Mouse (Mus musculus): ENCODE measurements around the gene Enpp4. TPM values are rescaled to one million over a fixed set of nuclear protein-coding genes. Genes with fewer than 3 reads are reported as not detected.
A peak's percentile ranks its signal among the peaks of the same experiment; 100 is the strongest.

The Enpp4 gene
- 4.8 and 5.7 TPM in 2 replicates for polyA plus RNA-seq (2014; fragmentation: Nextera tagmentation; extraction: Ambion mirVana)

GRCm38 (mm10) chr17:44105287-44106138 is at the start of gene Enpp4:
Enpp4 (minus strand) TSS chr17:44105809.
- peak within 1 kb of the TSS; percentile 67 for H3K4me3 ChIP-seq (ENCODE audit: low read depth, low read length)
- H3K27me3 ChIP-seq (ENCODE audit: insufficient read depth, low read length), result no peaks in the 10 kb centered on the region; the same call in 1 of the 2 replicates
- H3K9ac ChIP-seq, result peak within 1 kb of the TSS; percentile 65
- H3K4me2 ChIP-seq, result peak within 1 kb of the TSS; percentile 97
- under 1% methylated on average over 75 of the region's 76 CpGs for WGBS
- no peak within 1 kb of the TSS for H3K27ac ChIP-seq (ENCODE audit: low read depth)
- no peaks in the 10 kb centered on the region for H3K9me3 ChIP-seq (ENCODE audit: low read depth, low read length)
- ATAC-seq (ENCODE audit: insufficient read depth), result peak; percentile 99
- no peaks in the 10 kb centered on the region for H3K36me3 ChIP-seq (ENCODE audit: insufficient read depth)
- DNase-seq, result peak; percentile 86
- no peaks in the 10 kb centered on the region for H3K4me1 ChIP-seq (ENCODE audit: insufficient read depth)
- no peak for TF ChIP-seq CTCF (IDR thresholded peaks at IDR 0.05; ENCODE audit: low read depth)

GRCm38 (mm10) chr17:44155204-44155603 is 49.6 kb upstream of the Enpp4 start:
- Histone ChIP-seq H3K9ac (no peak overlapping the region), H3K36me3 (ENCODE audit: insufficient read depth) (no peaks in the 10 kb centered on the region), H3K4me1 (ENCODE audit: insufficient read depth) (peaks cover 5% of the 10 kb centered on the region; the same call in 1 of the 2 replicates), H3K27ac (ENCODE audit: low read depth) (no peak overlapping the region), H3K4me2 (no peak overlapping the region), H3K9me3 (ENCODE audit: low read depth, low read length) (no peaks in the 10 kb centered on the region), H3K27me3 (ENCODE audit: insufficient read depth, low read length) (no peaks in the 10 kb centered on the region), H3K4me3 (ENCODE audit: low read depth, low read length) (no peak overlapping the region)
- 46% methylated on average over 2 of the region's 2 CpGs for WGBS
- TF ChIP-seq CTCF (IDR thresholded peaks at IDR 0.05; ENCODE audit: low read depth), result no peak
- DNase-seq (no peak), ATAC-seq (ENCODE audit: insufficient read depth) (no peak)

GRCm38 (mm10) chr17:44153871-44154270 is 48.3 kb upstream of the Enpp4 start:
- peaks cover 5% of the 10 kb centered on the region; the same call in 1 of the 2 replicates for H3K4me1 ChIP-seq (ENCODE audit: insufficient read depth)
- WGBS, result 26% methylated on average over 5 of the region's 5 CpGs
- peak; percentile 60 for DNase-seq
- H3K9me3 ChIP-seq (ENCODE audit: low read depth, low read length), result no peaks in the 10 kb centered on the region
- H3K9ac ChIP-seq, result no peak overlapping the region
- no peak for TF ChIP-seq CTCF (IDR thresholded peaks at IDR 0.05; ENCODE audit: low read depth)
- H3K27me3 ChIP-seq (ENCODE audit: insufficient read depth, low read length), result no peaks in the 10 kb centered on the region
- ATAC-seq (ENCODE audit: insufficient read depth), result 0 out of 2 replicates have a peak, but pooled peaks have one; percentile 21
- no peak overlapping the region for H3K4me2 ChIP-seq
- H3K27ac ChIP-seq (ENCODE audit: low read depth), result no peak overlapping the region
- no peak overlapping the region for H3K4me3 ChIP-seq (ENCODE audit: low read depth, low read length)
- no peaks in the 10 kb centered on the region for H3K36me3 ChIP-seq (ENCODE audit: insufficient read depth)

- DNase-seq, result no peak
- Histone ChIP-seq H3K27me3 (ENCODE audit: insufficient read depth, low read length) (no peaks in the 10 kb centered on the region), H3K9ac (no peak overlapping the region), H3K4me2 (no peak overlapping the region), H3K36me3 (ENCODE audit: insufficient read depth) (no peaks in the 10 kb centered on the region), H3K9me3 (ENCODE audit: low read depth, low read length) (no peaks in the 10 kb centered on the region), H3K4me3 (ENCODE audit: low read depth, low read length) (no peak overlapping the region), H3K4me1 (ENCODE audit: insufficient read depth) (peaks cover 5% of the 10 kb centered on the region; the same call in 1 of the 2 replicates), H3K27ac (ENCODE audit: low read depth) (no peak overlapping the region)
- TF ChIP-seq CTCF (IDR thresholded peaks at IDR 0.05; ENCODE audit: low read depth), result no peak
- ATAC-seq (ENCODE audit: insufficient read depth), result no peak
- WGBS, result 47% methylated on average over 8 of the region's 8 CpGs
Measured at GRCm38 (mm10) chr17:44151889-44152288, 46.3 kb upstream of the Enpp4 start.

GRCm38 (mm10) chr17:44151130-44151529 is 45.5 kb upstream of the Enpp4 start:
- H3K36me3 ChIP-seq (ENCODE audit: insufficient read depth), result no peaks in the 10 kb centered on the region
- peak; percentile 75 for TF ChIP-seq CTCF (IDR thresholded peaks at IDR 0.05; ENCODE audit: low read depth)
- no peaks in the 10 kb centered on the region for H3K27me3 ChIP-seq (ENCODE audit: insufficient read depth, low read length)
- no peak for ATAC-seq (ENCODE audit: insufficient read depth)
- H3K4me3 ChIP-seq (ENCODE audit: low read depth, low read length), result no peak overlapping the region
- no peak overlapping the region for H3K9ac ChIP-seq
- 75% methylated on average over 3 of the region's 3 CpGs for WGBS
- no peaks in the 10 kb centered on the region for H3K9me3 ChIP-seq (ENCODE audit: low read depth, low read length)
- DNase-seq, result peak; percentile 62
- H3K4me2 ChIP-seq, result no peak overlapping the region
- H3K4me1 ChIP-seq (ENCODE audit: insufficient read depth), result peaks cover 5% of the 10 kb centered on the region; the same call in 1 of the 2 replicates
- no peak overlapping the region for H3K27ac ChIP-seq (ENCODE audit: low read depth)

- DNase-seq, result no peak
Measured at GRCm38 (mm10) chr17:44148109-44148846, 42.7 kb upstream of the Enpp4 start.

GRCm38 (mm10) chr17:44145806-44146205 is 40.2 kb upstream of the Enpp4 start:
- H3K4me3 ChIP-seq (ENCODE audit: low read depth, low read length), result no peak overlapping the region
- ATAC-seq (ENCODE audit: insufficient read depth) (no peak), DNase-seq (no peak)
- no peak overlapping the region for H3K4me2 ChIP-seq
- no peaks in the 10 kb centered on the region for H3K4me1 ChIP-seq (ENCODE audit: insufficient read depth)
- H3K9ac ChIP-seq, result no peak overlapping the region
- H3K9me3 ChIP-seq (ENCODE audit: low read depth, low read length), result no peaks in the 10 kb centered on the region
- WGBS, result 80% methylated on average over 1 of the region's 1 CpGs
- no peak for TF ChIP-seq CTCF (IDR thresholded peaks at IDR 0.05; ENCODE audit: low read depth)
- no peak overlapping the region for H3K27ac ChIP-seq (ENCODE audit: low read depth)
- H3K27me3 ChIP-seq (ENCODE audit: insufficient read depth, low read length), result no peaks in the 10 kb centered on the region
- H3K36me3 ChIP-seq (ENCODE audit: insufficient read depth), result no peaks in the 10 kb centered on the region

More at GRCm38 (mm10) chr17:44148109-44148846, 42.7 kb upstream of the Enpp4 start:
- H3K9ac ChIP-seq, result no peak overlapping the region
- H3K4me3 ChIP-seq (ENCODE audit: low read depth, low read length), result no peak overlapping the region
- ATAC-seq (ENCODE audit: insufficient read depth), result no peak
- no peak overlapping the region for H3K27ac ChIP-seq (ENCODE audit: low read depth)
- WGBS, result 87% methylated on average over 5 of the region's 5 CpGs
- TF ChIP-seq CTCF (IDR thresholded peaks at IDR 0.05; ENCODE audit: low read depth), result no peak
- H3K4me2 ChIP-seq, result no peak overlapping the region
- H3K4me1 ChIP-seq (ENCODE audit: insufficient read depth), result peaks cover 5% of the 10 kb centered on the region; the same call in 1 of the 2 replicates
- H3K9me3 ChIP-seq (ENCODE audit: low read depth, low read length), result no peaks in the 10 kb centered on the region
- no peaks in the 10 kb centered on the region for H3K36me3 ChIP-seq (ENCODE audit: insufficient read depth)
- H3K27me3 ChIP-seq (ENCODE audit: insufficient read depth, low read length), result no peaks in the 10 kb centered on the region

All from lung, embryonic 14.5 days (tissue).